Mouse (Mus musculus) heart, embryonic 11.5 days (tissue): ENCODE results near the gene Prame. TPM values are rescaled to one million over a fixed set of nuclear protein-coding genes. Genes with fewer than 3 reads are reported as not detected.
"Not testable (repeated sequence)": the region's sequence is repeated elsewhere in the genome, so short reads cannot be mapped to it uniquely, and the experiment has no call there.

Experiments
- ATAC-seq: fragments of 200-750 bp; cut with Nextera tagmentation; replicated peaks from 2 replicates; pipeline ENCODE4 v1.8.0; 2017; ENCODE audit warnings: moderate library complexity; ENCODE audit not compliant: insufficient number of reproducible peaks, low FRiP score, low TSS enrichment
- H3K27ac ChIP-seq: fragments of 300-500 bp; sonication (generic); 2 replicates; pipeline ENCODE4 v1.5.1; 2014; ENCODE audit warnings: mild to moderate bottlenecking, low read depth, low read length
- H3K27me3 ChIP-seq: fragments of 300-500 bp; sonication (generic); 2 replicates; pipeline ENCODE4 v1.6.1; 2014; ENCODE audit warnings: mild to moderate bottlenecking, low read length, mixed read lengths; ENCODE audit not compliant: control insufficient read depth, insufficient read depth
- H3K36me3 ChIP-seq: fragments of 300-500 bp; sonication (generic); 2 replicates; pipeline ENCODE4 v1.6.1; 2014; ENCODE audit warnings: mild to moderate bottlenecking, low read length, moderate library complexity, mixed read lengths; ENCODE audit not compliant: control insufficient read depth, insufficient read depth
- H3K4me1 ChIP-seq: fragments of 300-500 bp; sonication (generic); 2 replicates; pipeline ENCODE4 v1.6.1; 2014; ENCODE audit warnings: low read length; ENCODE audit not compliant: control insufficient read depth, insufficient read depth
- H3K4me2 ChIP-seq: fragments of 300-500 bp; sonication (generic); 2 replicates; pipeline ENCODE4 v1.6.1; 2014; ENCODE audit warnings: mild to moderate bottlenecking, moderate library complexity
- H3K4me3 ChIP-seq: fragments of 300-500 bp; sonication (generic); 2 replicates; pipeline ENCODE4 v1.5.1; 2014; ENCODE audit warnings: low read depth, low read length
- H3K9ac ChIP-seq: fragments of 300-500 bp; sonication (generic); 2 replicates; pipeline ENCODE4 v1.6.1; 2014; ENCODE audit warnings: mild to moderate bottlenecking, low read depth, low read length, moderate library complexity
- H3K9me3 ChIP-seq: fragments of 300-500 bp; sonication (generic); replicated peaks from 2 replicates; pipeline ENCODE4 v1.6.1; 2016; ENCODE audit warnings: low read length; ENCODE audit not compliant: control insufficient read depth
- WGBS: fragments of 180-500 bp; shearing (Covaris S2); extraction: QIAGEN DNeasy Blood & Tissue Kit; methylation state at CpG from one replicate; pipeline ENCODE4 v1.1.7; 2014; ENCODE audit not compliant: insufficient replicate concordance; 5-methylcytosine and 5-hydroxymethylcytosine counted together
- polyA plus RNA-seq: library from polyadenylated mRNA; unstranded; fragments of >200 nt; fragmentation: Nextera tagmentation; extraction: Ambion mirVana; gene quantifications from 2 replicates; pipeline ENCODE4 v1.2.1, GENCODE M21; 2014

Gene Prame
- polyA plus RNA-seq, 1 experiment from 2014 or later: not detected

- H3K4me1 ChIP-seq, ATAC-seq: not testable (repeated sequence)
- 11% methylated on average over 1 of the region's 2 CpGs for WGBS
These were observed 58.0 kb downstream of the Prame start for GRCm38 (mm10) chrX:135569467-135569866.

GRCm38 (mm10) chrX:135564934-135565333 lies 62.6 kb downstream of the Prame start:
- not testable (repeated sequence) for H3K27me3 ChIP-seq, H3K9ac ChIP-seq, ATAC-seq, H3K4me2 ChIP-seq, H3K4me1 ChIP-seq, H3K9me3 ChIP-seq, H3K36me3 ChIP-seq, H3K27ac ChIP-seq, H3K4me3 ChIP-seq
- 57% methylated on average over 4 of the region's 4 CpGs for WGBS

More at GRCm38 (mm10) chrX:135569467-135569866, 58.0 kb downstream of the Prame start:
- not testable (repeated sequence) for H3K9me3 ChIP-seq, H3K4me2 ChIP-seq, H3K27me3 ChIP-seq, H3K4me3 ChIP-seq, H3K9ac ChIP-seq, H3K36me3 ChIP-seq, H3K27ac ChIP-seq

Other genes with a start within 250 kb of the Prame start
- gene Gm7903, start 193.9 kb downstream of the Prame start, polyA plus RNA-seq: not detected in 2 replicates
- gene AV320801, start 133.1 kb downstream of the Prame start, polyA plus RNA-seq: not detected in 2 replicates
- gene Nxf7, start 28.9 kb downstream of the Prame start, polyA plus RNA-seq: 0.32 and 0.44 TPM in 2 replicates
- gene Tcp11x2, start 66.1 kb upstream of the Prame start, polyA plus RNA-seq: not detected in 2 replicates
- not detected in 2 replicates for gene Tmsb15a, start 97.6 kb upstream of the Prame start, polyA plus RNA-seq
- 6.9 and 9.4 TPM in 2 replicates for gene Armcx5, start 115.0 kb upstream of the Prame start, polyA plus RNA-seq
- gene Gprasp1, start 115.0 kb upstream of the Prame start, polyA plus RNA-seq: 34.7 and 41.5 TPM in 2 replicates
- gene Bhlhb9, start 169.9 kb upstream of the Prame start, polyA plus RNA-seq: 60.0 and 68.4 TPM in 2 replicates
- 14.3 and 20.1 TPM in 2 replicates for gene Gprasp2, start 211.3 kb upstream of the Prame start, polyA plus RNA-seq